Mouse (Mus musculus) lung, adult 18-20 months (tissue): ENCODE data around the gene Ttll1.
"Not testable (repeated sequence)": the region's sequence is repeated elsewhere in the genome, so short reads cannot be mapped to it uniquely, and the experiment has no call there.

Experiments used
- DNase-seq, 2 experiments: peaks; one replicate each; pipeline ENCODE4 v3.0.0; 2022; ENCODE audit warnings: mixed read lengths in 2 of 2

The Ttll1 gene

DNA sequence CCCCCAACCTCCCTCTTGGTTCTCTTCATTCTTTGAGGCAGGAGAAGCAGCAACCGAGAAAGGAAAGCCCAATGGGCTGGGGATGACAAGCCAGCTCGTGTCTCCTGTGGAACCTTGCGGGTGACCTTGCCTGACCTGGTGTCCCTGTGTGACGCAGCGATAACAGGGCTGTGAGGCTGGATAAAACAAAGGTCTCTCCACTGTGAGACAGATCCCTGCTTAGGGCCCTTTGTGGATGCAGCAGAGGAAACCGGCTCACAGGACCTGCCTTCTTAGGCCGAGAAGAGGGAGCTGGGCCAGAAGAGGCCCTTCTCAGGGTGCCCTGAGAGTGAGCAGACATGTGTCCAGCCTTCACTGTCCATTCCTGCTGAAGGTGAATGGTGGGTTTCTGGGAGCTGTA lies 12.5 kb upstream of the Ttll1 start:
- DNase-seq, result no peak

DNA sequence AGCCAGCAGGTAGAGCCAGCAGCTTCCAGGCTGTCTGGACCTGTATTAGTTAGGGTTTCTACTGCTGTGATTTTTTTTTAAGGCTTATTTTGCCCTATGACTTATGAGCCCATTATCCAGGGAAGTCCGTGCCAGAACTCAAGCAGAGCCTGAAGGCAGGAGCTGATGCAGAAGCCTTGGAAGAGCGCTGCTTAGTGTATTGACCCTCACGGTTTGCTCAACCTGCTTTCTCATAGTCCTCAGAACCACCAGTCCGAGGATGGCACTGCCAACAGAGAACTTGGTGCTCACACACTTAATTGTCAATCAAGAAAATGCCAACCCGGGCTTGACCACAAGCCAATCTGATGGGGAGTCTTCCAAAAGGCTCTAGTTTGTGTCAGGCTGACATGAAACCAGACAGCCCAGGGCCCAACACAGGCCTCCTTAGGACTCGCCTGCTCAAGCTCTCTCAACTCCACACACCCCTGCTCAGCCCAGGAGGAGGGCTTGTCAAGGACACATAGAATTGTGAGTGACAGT lies 10.2 kb upstream of the Ttll1 start:
- DNase-seq, result no peak

DNA sequence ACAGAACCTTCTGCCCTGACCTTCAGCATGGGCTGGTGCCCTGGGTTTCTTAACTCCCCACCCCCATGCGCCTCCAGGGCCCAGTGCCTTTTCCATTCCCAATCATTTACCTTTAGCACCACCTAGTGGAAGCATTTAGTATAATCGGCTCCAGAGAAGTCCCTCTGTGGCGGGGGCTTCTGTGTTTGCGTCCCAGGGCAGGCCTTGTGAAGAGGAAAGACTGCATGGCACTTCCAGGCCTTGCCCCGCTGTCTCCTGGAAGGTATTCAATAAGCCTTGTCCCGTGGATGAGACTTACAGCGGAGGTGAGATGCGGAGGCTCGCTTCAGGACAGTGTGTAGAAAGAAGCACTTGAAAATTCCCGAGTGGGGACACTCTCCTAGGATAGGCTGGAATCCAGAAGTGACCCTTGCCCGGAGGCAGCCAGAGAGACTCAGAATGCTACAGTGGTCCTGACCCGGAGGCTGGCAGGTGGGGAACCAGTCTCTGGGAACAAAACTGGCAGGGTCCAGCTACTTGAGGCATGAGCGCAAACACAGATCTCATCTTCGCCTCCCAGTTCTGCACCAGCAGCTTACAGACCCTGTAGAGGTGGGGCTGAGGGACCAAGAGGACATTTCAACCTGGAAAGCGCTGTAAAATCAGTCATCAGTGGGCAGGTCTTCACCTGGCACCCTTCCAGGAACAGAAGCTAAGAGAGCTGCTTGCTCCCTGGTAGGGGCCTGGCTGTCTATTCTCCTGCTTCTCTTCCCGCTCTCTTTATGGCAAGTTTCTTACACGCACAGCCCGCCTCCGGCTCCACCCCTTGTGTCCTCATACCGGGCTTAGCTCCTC lies 7.7 kb upstream of the Ttll1 start:
- peak; percentile 51 to 75 for DNase-seq

DNA sequence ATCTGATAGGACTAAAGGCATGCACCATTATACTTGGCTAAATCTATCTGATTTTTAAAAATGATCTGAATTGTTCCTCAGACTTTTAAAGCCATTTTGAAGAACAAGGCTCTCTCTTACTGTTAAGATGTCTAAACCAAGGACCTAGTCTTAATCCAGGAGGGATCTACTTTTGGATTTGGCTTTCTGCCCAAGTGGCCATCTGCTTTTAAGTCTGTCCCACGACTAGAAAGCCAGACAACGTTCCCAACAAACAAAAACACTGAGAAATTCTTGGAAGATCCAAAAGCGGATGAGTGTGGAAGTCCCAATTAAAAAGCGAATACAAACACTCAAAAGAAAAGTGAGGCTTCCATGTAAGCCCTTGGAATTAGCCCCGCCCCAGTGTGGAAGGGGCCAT lies 4.3 kb upstream of the Ttll1 start:
- DNase-seq, result no peak

DNA sequence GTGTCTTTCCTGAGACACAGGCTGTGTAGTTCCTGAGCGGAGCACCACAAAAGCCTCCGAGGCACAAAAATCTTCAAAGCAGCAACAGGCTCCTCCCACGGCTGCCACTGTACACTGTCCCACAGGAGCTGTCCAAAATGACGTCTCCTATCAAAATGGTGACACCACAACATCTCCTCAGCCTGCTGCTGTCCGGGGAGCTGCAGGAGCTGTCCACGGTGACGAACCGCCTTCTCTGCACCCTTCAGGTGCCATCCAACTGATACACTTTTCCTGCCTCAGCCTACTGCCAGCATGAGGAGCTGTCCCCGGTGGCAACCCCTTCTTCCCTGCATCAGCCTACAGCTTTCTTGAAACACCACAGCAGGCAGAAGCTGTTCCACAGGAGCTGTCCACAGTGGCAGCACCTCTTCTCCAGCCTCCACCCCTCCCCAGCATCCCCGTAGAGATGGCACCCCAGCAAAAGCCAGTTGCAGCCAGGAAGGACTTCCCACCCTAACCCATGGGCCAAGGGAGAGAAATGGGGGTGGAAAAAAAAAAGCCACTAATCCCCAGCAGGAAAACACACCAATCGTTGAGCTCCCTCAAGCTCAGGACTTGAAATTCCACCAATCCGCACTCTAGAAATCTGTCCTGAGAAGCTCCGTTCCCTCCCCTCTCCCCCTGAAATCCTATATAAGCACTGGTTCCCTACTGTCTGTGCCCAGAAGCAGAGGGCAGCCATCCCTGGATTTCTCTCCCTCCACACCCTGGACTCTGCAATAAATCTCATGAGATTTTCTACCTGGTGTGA lies 2.0 kb upstream of the Ttll1 start:
- no peak for DNase-seq

DNA sequence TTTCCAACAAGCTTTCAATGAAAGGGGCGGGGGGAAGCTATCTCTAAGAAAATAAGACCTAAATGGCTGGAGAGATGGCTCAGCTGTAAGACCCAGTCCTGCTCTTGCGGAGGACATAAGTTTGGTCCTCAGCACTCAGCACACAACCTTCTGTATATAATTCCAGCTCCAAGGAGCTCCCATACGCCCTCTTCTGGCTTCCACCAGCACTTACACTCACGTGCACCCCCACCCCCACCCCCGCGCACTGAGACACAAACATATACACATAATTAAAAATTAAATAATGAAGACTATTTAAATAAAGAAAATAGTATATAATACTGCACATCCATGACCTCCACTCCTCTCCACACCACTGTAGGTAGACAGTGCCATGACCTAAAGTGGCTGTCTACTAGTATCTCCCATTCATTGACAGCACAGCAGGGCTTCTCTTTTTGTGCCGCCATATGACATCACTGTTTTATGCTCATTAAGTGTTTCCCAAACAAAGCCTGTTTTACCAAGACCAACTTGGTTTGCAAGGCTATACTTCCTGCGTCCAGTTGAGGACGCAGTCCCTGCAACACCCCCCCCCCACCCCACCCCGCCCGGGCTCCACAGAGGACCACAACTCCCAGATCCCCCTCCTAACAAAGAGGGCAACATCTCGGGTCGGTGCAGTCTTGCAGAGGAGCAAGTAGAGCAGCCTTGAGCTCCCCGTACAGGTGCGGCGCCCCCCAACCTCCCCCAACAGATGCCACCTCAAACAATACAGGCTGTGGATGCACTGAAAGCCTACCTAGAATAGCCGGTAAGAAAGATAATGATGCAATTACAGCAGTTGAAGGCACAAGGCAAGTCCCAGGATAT lies 516 bp downstream of the Ttll1 start:
- no peak for DNase-seq

DNA sequence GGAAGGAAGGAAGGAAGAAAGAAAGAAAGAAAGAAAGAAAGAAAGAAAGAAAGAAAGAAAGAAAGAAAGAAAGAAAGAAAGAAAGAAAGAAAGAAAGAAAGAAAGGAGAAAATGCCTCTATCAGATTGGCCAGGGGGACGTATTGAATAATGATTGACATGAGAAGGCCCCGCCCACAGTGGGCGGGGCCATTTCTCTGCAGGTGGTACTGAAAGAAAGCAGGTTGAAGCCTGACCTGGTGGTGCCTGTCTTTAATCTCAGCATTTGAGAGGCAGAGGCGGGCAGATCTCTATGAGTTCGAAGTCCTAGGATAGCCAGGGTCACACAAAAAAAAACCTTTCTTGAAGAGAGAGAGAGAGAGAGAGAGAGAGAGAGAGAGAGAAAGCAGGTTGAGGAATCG lies 9.2 kb downstream of the Ttll1 start:
- not testable (repeated sequence) for DNase-seq

DNA sequence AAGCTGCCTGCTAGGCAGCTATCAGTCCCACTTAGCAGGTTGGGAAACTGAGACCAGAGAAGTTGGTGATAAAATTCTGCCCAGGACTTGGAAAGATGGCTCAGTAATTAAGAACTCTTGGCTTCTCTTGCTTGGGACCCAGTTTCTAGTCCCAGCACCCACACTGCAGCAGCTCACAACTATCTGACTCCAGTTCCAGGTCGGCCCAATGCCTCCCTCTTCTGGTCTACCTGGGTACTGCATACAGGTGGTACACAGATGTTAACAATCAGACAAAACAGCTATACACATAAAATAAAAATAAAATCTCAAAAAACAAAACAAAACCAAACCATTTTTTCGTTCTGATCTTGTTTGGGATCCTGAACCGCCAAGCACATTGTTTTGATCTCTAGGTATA lies 10.3 kb downstream of the Ttll1 start:
- peak in 1 of 2 experiments; percentile 26 for DNase-seq

DNA sequence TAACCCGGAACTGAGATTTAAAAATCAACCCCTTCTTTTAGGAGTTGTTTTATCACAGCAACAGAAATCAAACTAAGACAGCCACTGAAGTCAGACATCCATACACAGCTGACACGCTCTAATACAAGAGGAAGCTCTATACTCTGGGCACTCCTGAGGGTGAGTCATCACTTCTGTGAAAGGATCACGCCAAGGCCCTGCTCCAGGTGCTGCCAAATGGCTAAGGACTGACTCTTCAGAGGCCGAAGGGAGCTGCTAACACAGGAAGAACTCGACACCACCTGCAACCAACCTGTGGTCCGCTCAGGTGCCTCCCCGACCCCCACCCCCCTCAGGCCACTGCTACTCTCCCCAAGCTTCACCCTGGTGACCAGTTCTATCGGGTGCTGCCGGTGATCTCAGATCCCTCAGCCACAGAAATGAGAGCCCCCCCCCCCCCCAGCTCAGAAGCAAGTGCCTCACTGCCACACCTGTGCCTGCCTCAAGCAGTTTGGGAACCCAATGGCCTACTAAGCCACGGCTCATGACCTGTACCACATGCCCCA lies 11.4 kb downstream of the Ttll1 start:
- peak in 1 of 2 experiments; percentile 62 for DNase-seq

DNA sequence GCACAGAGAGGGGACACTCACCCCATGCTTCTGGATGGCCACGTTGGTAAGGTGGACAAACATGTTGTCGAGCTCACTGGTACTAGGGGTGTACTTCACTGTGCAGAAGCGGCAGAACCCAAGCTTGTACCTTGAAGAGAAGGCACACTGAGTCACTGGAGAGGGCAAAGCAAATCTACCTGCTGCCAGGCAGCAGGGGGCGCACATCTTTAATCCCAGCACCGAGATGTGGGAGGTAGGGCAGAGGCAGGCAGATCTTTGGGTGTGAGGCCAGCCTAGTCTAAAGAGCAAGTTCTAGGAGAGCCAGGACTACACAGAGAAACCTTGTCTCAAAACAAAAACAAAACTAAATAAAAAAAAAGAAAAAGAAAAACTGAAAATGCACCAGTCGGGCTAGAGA lies 13.4 kb downstream of the Ttll1 start:
- no peak for DNase-seq

DNA sequence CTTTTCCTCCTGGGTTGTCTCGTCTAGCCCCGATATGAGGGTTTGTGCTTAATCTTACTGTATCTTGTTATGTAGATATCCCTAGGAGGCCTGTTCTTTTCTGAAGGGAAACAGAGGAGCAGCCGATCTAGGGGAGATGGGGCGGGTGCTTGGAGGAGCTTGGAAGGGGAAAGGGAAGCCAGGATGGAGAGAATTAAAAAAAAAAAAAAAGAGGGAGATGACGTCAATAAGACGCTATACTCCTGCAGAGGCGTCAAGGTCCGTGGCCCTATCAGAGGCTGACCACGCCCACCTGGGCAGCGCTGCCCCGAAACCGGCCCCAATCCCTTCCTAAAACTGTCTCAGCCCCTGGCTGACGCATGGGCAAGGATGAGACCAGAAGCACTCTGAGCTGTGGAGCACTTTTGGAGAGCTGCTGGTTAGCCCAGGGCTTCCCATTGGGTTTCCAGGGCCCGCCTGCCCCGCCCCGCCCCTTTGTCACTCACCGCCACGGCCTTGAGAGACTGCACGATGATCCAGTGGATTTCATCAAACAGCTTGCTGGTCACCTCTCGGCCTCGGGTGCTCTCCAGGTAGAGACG lies 14.8 kb downstream of the Ttll1 start:
- no peak for DNase-seq

DNA sequence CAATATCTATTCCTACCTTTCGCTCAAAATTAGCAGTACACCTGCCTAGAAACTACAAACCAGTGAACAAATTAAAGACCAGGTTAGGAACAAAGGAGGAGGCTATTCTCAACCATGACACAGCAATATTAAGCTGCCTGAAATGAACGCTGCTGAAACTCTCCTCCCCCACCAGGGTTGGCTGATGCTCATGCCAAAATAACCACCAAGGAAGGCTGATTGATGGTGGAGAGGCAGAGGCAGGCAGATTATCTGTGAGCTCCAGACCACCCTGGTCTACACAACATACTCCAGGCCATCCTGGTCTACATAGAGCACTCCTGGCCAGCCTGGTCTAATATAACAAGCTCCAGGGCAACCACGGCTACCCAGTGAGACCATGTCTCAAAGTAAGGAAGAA lies 15.5 kb downstream of the Ttll1 start:
- DNase-seq, result no peak

DNA sequence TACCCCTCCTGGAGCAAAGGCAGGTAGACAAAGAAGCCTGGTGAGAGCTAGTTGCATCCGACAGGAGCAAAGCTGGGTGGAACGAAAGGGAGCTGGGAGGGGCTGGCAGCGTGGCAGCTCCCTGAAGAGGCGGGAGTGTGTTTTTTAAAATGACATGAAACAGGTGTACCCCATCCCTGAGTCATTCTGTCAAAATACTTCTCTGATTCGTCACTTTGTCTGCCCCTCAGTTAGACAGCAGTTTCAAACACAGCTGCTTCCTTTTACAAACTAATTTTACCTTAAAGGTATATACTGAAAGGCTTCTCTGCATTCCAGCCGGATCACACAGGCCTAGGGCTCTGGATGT lies 16.1 kb downstream of the Ttll1 start:
- no peak for DNase-seq

DNA sequence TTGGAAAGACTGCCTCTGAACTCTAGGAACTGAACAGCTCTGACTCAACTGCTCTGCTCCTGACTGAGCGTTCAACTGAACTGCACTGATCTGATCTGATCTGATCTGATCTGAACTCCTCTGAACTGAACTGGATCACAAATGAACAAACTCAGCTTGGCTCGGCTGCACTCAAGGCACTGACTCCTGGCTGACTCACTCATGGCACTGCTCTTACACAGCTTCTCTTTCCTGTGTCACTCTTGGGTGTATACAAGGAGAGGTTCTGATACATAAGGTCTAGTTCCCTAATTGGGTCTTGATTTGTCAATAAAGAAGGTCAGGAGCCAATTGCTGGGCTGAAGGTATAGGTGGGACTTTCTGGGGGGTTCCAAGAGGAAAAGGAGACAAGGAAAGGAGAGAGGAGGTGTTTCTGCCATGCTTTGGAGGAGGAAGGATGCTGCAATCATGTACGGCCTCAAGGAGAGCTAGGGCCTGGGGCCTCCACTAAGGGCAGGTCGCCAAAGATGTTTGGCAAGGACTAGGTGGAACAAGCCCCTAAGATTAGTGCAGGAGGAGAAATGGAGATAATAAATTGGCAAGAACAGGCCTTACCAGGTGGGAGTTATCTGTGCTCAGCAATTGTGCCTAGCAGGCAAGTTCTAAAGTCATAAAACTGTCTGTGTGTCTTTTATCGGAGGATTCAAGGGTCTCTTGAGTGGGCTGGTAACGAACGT lies 16.7 kb downstream of the Ttll1 start:
- no peak for DNase-seq

DNA sequence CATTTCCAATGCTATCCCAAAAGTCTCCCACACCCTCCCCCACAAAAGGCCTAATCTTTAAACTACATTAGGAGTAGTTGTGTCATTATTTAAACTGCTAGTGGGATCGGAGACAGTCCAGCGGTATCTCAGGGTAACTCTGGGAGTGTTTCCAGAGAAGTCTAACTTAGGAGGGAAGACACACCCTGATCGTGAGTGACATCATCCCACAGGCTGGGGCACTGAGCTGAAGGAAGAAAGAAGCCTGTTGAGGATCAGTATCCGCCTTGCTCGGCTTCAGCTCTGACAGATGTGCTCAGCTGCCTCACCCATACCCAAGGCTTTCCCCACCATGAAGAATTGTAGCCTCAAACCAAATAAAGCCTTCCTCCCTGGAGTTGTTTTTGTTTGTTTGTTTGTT lies 18.8 kb downstream of the Ttll1 start:
- DNase-seq, result peak; percentile 39

DNA sequence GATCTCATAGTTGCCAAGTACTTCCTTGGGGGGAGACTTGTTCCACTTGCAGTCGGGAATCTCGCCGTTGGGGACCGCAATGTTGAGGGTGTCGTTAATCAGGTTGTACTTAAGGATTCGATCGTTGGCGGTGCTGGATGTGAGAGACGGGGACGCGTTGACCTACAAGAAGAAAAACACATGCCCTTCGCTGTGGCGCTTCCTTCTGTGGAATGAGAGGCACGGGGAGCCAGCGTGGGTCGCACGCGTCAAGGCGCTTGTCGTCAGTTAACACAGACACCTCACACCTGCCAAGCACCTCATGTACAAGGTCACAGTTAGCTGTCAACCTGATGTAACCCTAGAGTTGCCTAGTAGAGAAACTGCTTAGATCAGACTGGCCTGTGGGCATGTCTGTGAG lies 21.2 kb downstream of the Ttll1 start:
- no peak for DNase-seq

DNA sequence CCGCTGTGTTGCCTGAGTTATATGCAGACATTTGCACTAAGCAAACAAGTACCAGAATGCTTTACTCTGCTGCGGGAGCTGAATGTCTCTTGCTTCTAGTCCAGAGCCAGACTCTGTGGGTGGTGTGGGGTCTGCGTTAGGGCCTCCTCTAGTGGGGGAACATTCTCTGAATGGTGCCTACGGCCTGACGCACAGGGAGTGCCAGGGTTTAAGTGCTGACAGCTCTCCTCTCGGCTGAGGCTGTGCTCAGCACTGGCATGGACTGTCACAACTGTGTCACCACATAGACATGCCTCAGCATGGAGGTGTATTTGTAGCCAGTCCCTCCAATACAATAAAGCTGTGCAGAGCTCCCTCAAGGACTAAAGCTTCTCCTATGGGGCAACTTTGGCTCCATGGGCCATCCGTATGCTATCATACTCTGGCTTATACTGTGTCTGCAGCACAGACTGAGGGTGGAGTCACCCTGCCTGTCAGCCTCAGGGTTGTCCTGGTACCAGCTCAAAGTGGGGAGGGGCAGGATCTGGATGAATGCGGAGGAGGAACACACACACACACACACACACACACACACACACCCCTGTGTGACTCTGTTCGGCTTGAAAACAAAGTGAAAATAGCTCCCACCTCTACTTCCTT lies 23.1 kb downstream of the Ttll1 start:
- no peak for DNase-seq

DNA sequence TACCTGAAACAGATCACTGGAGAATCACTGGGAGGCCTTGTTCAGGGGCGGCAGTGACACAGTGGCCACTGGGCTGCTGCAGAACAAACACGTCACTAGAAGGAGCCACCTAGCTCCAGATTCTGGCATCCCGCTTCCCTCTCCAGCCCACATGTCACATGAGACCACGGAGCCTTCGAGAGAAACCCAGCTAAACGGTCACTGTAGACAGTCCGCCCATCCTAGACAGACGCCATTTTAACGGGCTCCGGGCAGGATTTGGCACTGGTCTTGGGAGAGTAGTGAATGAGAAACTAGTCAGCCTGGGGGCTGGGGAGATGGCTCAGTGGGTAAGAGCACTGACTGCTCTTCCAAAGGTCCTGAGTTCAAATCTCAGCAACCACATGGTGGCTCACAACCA lies 26.4 kb downstream of the Ttll1 start:
- no peak for DNase-seq

DNA sequence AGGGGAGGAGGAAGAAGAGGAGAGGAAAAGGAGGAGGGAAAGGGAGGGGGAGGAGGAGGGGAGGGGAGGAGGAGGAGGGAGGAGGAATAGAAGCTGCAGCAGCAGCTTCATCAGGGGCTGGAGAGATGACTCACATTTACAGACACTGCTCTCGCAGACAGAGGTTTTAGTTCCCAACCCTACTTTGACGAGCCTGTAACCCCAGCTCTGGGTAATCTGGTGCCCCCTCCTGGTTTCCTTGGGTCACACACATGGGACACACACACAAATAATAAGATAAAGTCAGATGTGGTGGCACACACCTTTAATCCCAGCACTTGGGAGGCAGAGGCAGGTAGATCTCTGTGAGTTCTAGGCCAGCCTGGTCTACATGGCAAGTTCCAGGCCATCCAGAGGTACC lies 27.2 kb downstream of the Ttll1 start:
- peak in 1 of 2 experiments; percentile 50 for DNase-seq

DNA sequence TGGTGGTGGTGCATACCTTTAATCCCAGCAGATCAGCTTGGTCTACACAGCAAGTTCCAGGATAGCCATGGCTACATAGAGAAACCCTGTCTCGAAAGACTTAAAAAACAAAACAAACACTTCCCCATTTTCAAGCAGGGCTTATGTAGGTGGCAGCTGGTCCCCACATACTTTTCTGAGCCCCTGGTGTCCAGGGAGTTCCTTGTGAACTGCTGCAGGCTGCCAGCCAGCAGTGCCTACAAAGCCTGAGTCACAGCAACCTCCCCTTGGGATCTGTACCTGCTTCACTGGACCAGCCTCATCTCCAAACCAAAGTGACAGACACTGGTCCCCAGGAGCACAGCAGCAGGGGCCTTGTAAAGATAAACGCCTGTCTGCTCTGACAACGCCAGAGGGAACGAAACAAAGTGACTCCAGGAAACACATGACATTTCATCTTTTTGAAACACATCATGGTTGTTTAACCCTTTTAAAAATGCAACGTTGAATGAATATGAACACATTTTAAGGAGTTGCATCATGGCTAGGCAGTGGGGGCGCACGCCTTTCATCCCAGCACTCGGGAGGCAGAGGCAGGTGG lies 28.0 kb downstream of the Ttll1 start:
- no peak for DNase-seq

DNA sequence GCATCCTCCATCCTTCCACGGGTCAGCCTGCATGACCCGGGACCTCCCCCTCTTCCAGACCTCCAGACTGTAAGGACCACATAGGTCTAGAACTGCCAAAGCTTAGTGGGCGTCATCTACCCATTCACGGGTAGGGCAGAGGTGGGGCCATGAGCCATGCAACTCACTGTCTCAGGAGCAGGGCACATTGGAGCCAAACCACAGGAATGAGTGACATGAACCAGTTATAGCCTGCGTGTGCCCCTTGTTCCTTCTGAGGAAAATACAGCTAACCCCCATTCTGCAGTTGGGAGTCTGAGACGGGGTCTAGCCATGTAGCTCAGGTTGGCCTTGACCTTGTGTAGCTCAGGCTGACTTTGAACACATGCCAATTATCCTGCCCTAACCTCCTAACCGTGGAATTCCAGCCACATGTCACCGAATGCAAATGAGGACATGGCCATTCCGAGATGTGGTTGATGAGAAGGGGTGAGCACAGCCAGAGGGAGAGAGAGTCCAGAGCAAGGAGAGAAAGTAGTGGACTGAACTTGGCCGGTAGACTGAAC lies 29.4 kb downstream of the Ttll1 start:
- DNase-seq, result no peak
